Mouse (Mus musculus): ENCODE data around the gene Fras1. TPM values are rescaled to one million over a fixed set of nuclear protein-coding genes. Genes with fewer than 3 reads are reported as not detected.

Gene Fras1
- polyA plus RNA-seq, 1 experiment from 2014 or later = 43.9 TPM

DNA sequence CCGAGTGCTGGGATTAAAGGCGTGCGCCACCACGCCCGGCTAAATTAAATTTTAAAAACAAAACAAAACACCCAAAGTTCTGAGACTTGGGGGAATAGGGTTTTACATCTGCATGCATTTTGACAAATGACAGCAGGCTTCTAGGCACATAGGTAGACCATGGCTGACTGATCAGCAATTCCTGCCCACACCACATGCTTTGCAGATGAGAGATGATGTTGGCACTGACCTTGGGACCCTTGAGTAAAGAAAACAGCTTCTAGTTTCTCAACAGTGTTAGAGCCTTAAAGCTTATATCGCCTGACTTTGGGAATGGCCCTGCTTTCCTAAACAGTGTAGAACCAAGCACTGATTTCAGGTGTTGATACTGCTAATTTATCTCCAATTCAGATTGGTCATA is 216.9 kb downstream of the Fras1 start:
- no peak overlapping the region for H3K4me3 ChIP-seq (ENCODE audit: low read depth, low read length)
- H3K36me3 ChIP-seq (ENCODE audit: control insufficient read depth, insufficient read depth, low read length) = no peaks in the 10 kb centered on the region
- no peaks in the 10 kb centered on the region for H3K9me3 ChIP-seq (replicated peaks; ENCODE audit: control insufficient read depth, low read length)
- no peaks in the 10 kb centered on the region for H3K4me1 ChIP-seq (ENCODE audit: control insufficient read depth, insufficient read depth, low read length)
- no peak overlapping the region for H3K27ac ChIP-seq (ENCODE audit: low read depth, low read length)
- WGBS (ENCODE audit: insufficient replicate concordance) = 89% methylated on average over 6 of the region's 6 CpGs
- no peaks in the 10 kb centered on the region for H3K27me3 ChIP-seq (ENCODE audit: control insufficient read depth, insufficient read depth, low read length)
- H3K4me2 ChIP-seq = no peak overlapping the region
- no peak overlapping the region for H3K9ac ChIP-seq (ENCODE audit: low read depth, low read length)
- no peak for ATAC-seq (replicated peaks; ENCODE audit: insufficient number of reproducible peaks, low FRiP score, low TSS enrichment)

DNA sequence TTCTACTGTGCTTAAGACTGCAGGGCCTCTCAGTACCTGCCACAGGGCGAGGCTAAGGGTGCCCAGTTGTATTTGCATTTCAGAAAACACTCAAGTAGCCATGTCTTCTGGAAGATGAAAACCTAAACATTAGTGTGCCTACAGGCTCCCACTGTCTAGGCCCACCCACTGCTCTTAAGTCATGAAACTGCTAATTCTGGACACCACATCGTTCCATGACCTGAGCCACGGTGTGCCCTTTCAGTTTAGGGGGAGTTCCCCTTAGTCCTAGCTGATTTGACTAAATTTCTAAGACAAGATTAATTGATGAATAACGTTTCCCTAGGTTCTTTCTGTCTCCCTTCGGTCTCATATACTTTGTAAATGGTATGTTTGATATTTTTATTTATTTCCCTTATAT is 222.0 kb downstream of the Fras1 start:
- no peaks in the 10 kb centered on the region for H3K36me3 ChIP-seq (ENCODE audit: control insufficient read depth, insufficient read depth, low read length)
- H3K27me3 ChIP-seq (ENCODE audit: control insufficient read depth, insufficient read depth, low read length) = no peaks in the 10 kb centered on the region
- no peak overlapping the region for H3K9ac ChIP-seq (ENCODE audit: low read depth, low read length)
- no peaks in the 10 kb centered on the region for H3K4me1 ChIP-seq (ENCODE audit: control insufficient read depth, insufficient read depth, low read length)
- 82% methylated on average over 5 of the region's 5 CpGs for WGBS (ENCODE audit: insufficient replicate concordance)
- no peaks in the 10 kb centered on the region for H3K9me3 ChIP-seq (replicated peaks; ENCODE audit: control insufficient read depth, low read length)
- no peak overlapping the region for H3K4me2 ChIP-seq
- H3K27ac ChIP-seq (ENCODE audit: low read depth, low read length) = no peak overlapping the region
- no peak for ATAC-seq (replicated peaks; ENCODE audit: insufficient number of reproducible peaks, low FRiP score, low TSS enrichment)
- H3K4me3 ChIP-seq (ENCODE audit: low read depth, low read length) = no peak overlapping the region

GRCm38 (mm10) chr5:96603974-96604769 is 230.4 kb downstream of the Fras1 start:
- Histone ChIP-seq H3K4me1 (ENCODE audit: control insufficient read depth, insufficient read depth, low read length) (no peaks in the 10 kb centered on the region), H3K36me3 (ENCODE audit: control insufficient read depth, insufficient read depth, low read length) (no peaks in the 10 kb centered on the region), H3K9ac (ENCODE audit: low read depth, low read length) (no peak overlapping the region), H3K4me2 (no peak overlapping the region), H3K27ac (ENCODE audit: low read depth, low read length) (no peak overlapping the region), H3K27me3 (ENCODE audit: control insufficient read depth, insufficient read depth, low read length) (no peaks in the 10 kb centered on the region), H3K4me3 (ENCODE audit: low read depth, low read length) (no peak overlapping the region), H3K9me3 (replicated peaks; ENCODE audit: control insufficient read depth, low read length) (no peaks in the 10 kb centered on the region)
- 75% methylated on average over 7 of the region's 7 CpGs for WGBS (ENCODE audit: insufficient replicate concordance)
- no peak for ATAC-seq (replicated peaks; ENCODE audit: insufficient number of reproducible peaks, low FRiP score, low TSS enrichment)

- no peak for ATAC-seq (replicated peaks; ENCODE audit: insufficient number of reproducible peaks, low FRiP score, low TSS enrichment)
Measured at GRCm38 (mm10) chr5:96608036-96608435, 234.3 kb downstream of the Fras1 start.

DNA sequence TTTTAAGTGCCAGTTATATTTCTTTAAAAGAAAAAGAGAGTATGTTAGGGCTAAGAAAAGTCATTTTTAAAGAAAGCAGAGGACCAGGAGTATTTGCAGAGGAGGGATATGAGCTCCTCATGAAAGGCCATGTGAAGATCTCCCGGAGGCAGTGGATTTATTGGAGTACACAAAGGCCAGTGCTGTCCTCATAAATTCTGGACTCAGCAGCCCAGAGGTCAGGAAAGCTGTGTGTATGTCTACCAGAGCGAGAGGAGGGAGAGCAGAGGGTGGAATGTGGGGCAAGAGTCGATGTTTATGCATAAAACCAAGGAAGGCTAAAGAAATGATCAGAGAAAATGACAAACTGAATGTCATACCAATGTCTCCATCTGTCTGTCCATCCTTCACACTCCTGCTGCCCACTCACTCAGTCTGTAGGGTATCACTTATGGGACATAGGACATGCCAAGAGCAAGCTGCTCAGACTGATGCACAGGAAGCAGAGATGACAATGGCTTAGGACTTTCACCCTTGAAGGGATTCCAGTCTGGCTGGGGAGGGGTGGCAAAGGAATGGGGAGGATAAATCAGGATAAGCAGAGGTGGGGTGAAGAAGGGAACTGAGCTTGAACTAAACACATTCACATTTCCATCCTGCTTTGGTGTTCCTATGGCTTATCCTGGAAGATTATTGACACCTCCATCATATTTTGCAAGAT is 235.0 kb downstream of the Fras1 start:
- Histone ChIP-seq H3K4me1 (ENCODE audit: control insufficient read depth, insufficient read depth, low read length) (no peaks in the 10 kb centered on the region), H3K27me3 (ENCODE audit: control insufficient read depth, insufficient read depth, low read length) (no peaks in the 10 kb centered on the region), H3K4me2 (no peak overlapping the region), H3K9ac (ENCODE audit: low read depth, low read length) (no peak overlapping the region), H3K27ac (ENCODE audit: low read depth, low read length) (no peak overlapping the region), H3K4me3 (ENCODE audit: low read depth, low read length) (no peak overlapping the region), H3K9me3 (replicated peaks; ENCODE audit: control insufficient read depth, low read length) (no peaks in the 10 kb centered on the region), H3K36me3 (ENCODE audit: control insufficient read depth, insufficient read depth, low read length) (no peaks in the 10 kb centered on the region)
- WGBS (ENCODE audit: insufficient replicate concordance) = 86% methylated on average over 3 of the region's 3 CpGs
- ATAC-seq (replicated peaks; ENCODE audit: insufficient number of reproducible peaks, low FRiP score, low TSS enrichment) = no peak

More at GRCm38 (mm10) chr5:96608036-96608435, 234.3 kb downstream of the Fras1 start:
- no peak overlapping the region for H3K4me2 ChIP-seq
- no peak overlapping the region for H3K27ac ChIP-seq (ENCODE audit: low read depth, low read length)
- 79% methylated on average over 5 of the region's 5 CpGs for WGBS (ENCODE audit: insufficient replicate concordance)
- no peak overlapping the region for H3K9ac ChIP-seq (ENCODE audit: low read depth, low read length)
- H3K4me3 ChIP-seq (ENCODE audit: low read depth, low read length) = no peak overlapping the region
- no peaks in the 10 kb centered on the region for H3K27me3 ChIP-seq (ENCODE audit: control insufficient read depth, insufficient read depth, low read length)
- H3K4me1 ChIP-seq (ENCODE audit: control insufficient read depth, insufficient read depth, low read length) = no peaks in the 10 kb centered on the region
- H3K9me3 ChIP-seq (replicated peaks; ENCODE audit: control insufficient read depth, low read length) = no peaks in the 10 kb centered on the region
- no peaks in the 10 kb centered on the region for H3K36me3 ChIP-seq (ENCODE audit: control insufficient read depth, insufficient read depth, low read length)

DNA sequence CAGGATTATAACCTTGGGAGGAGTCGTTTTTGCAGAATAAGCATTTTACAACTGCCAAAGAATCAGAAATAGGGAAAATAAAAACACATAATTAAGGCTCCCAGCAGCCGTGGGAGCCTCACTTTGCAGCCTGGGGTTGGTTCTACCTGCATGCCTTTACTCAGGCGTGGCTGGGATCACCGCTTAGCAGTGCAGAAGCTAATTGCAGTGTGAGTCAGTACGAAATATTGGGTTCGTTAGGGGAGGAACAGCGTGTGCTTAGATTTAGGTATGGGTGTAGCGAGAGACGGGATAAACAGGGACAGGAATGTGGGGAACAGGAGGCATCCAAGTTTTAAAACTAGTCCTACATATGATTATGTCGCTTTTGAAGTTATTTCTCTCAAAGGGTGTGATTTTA is 238.3 kb downstream of the Fras1 start:
- Histone ChIP-seq H3K9me3 (replicated peaks; ENCODE audit: control insufficient read depth, low read length) (no peaks in the 10 kb centered on the region), H3K27me3 (ENCODE audit: control insufficient read depth, insufficient read depth, low read length) (no peaks in the 10 kb centered on the region), H3K4me3 (ENCODE audit: low read depth, low read length) (no peak overlapping the region), H3K9ac (ENCODE audit: low read depth, low read length) (no peak overlapping the region), H3K4me2 (no peak overlapping the region), H3K27ac (ENCODE audit: low read depth, low read length) (no peak overlapping the region), H3K4me1 (ENCODE audit: control insufficient read depth, insufficient read depth, low read length) (peaks cover 8% of the 10 kb centered on the region; the same call in 1 of the 2 replicates), H3K36me3 (ENCODE audit: control insufficient read depth, insufficient read depth, low read length) (no peaks in the 10 kb centered on the region)
- 80% methylated on average over 10 of the region's 10 CpGs for WGBS (ENCODE audit: insufficient replicate concordance)
- no peak for ATAC-seq (replicated peaks; ENCODE audit: insufficient number of reproducible peaks, low FRiP score, low TSS enrichment)

GRCm38 (mm10) chr5:96616954-96617646 is 243.3 kb downstream of the Fras1 start:
- Histone ChIP-seq H3K4me1 (ENCODE audit: control insufficient read depth, insufficient read depth, low read length) (peaks cover 24% of the 10 kb centered on the region), H3K27ac (ENCODE audit: low read depth, low read length) (peak overlapping the region; percentile 71), H3K36me3 (ENCODE audit: control insufficient read depth, insufficient read depth, low read length) (no peaks in the 10 kb centered on the region; the same call in 1 of the 2 replicates), H3K9ac (ENCODE audit: low read depth, low read length) (no peak overlapping the region), H3K4me2 (peak overlapping the region; percentile 18; the same call in 1 of the 2 replicates), H3K9me3 (replicated peaks; ENCODE audit: control insufficient read depth, low read length) (no peaks in the 10 kb centered on the region), H3K27me3 (ENCODE audit: control insufficient read depth, insufficient read depth, low read length) (no peaks in the 10 kb centered on the region), H3K4me3 (ENCODE audit: low read depth, low read length) (no peak overlapping the region)
- 22% methylated on average over 6 of the region's 6 CpGs for WGBS (ENCODE audit: insufficient replicate concordance)
- ATAC-seq (replicated peaks; ENCODE audit: insufficient number of reproducible peaks, low FRiP score, low TSS enrichment) = peak; percentile 84

DNA sequence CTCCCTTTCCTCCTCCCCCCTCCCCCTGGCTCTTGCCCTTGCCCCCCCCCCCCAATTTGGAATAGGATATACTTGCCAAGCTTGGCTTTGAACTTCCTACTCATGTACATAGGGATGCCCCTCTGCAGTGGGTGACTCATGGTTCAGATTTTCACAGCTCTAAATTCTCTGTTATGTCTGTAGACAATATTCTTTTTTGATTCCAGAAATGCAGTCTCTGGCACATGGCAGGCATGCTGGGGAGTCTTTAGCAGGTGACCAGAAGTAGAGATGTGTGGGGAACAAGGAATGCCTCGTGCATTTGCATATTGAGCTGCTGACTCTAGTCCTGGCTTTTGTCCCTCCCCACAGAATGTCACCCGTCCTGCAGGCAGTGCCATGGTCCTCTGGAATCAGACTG is 244.3 kb downstream of the Fras1 start:
- Histone ChIP-seq H3K9me3 (replicated peaks; ENCODE audit: control insufficient read depth, low read length) (no peaks in the 10 kb centered on the region), H3K4me2 (no peak overlapping the region), H3K4me1 (ENCODE audit: control insufficient read depth, insufficient read depth, low read length) (peaks cover 32% of the 10 kb centered on the region), H3K27ac (ENCODE audit: low read depth, low read length) (no peak overlapping the region; the same call in 1 of the 2 replicates), H3K36me3 (ENCODE audit: control insufficient read depth, insufficient read depth, low read length) (no peaks in the 10 kb centered on the region; the same call in 1 of the 2 replicates), H3K4me3 (ENCODE audit: low read depth, low read length) (no peak overlapping the region), H3K27me3 (ENCODE audit: control insufficient read depth, insufficient read depth, low read length) (no peaks in the 10 kb centered on the region), H3K9ac (ENCODE audit: low read depth, low read length) (no peak overlapping the region)
- WGBS (ENCODE audit: insufficient replicate concordance) = 54% methylated on average over 2 of the region's 2 CpGs
- ATAC-seq (replicated peaks; ENCODE audit: insufficient number of reproducible peaks, low FRiP score, low TSS enrichment) = no peak
